Mouse (Mus musculus): ENCODE results near the gene Lbr. TPM values are rescaled to one million over a fixed set of nuclear protein-coding genes. Genes with fewer than 3 reads are reported as not detected.
"Not testable (repeated sequence)": the region's sequence is repeated elsewhere in the genome, so short reads cannot be mapped to it uniquely, and the experiment has no call there.

Lbr gene
- total RNA-seq, 1 experiment, result 240 TPM

DNA sequence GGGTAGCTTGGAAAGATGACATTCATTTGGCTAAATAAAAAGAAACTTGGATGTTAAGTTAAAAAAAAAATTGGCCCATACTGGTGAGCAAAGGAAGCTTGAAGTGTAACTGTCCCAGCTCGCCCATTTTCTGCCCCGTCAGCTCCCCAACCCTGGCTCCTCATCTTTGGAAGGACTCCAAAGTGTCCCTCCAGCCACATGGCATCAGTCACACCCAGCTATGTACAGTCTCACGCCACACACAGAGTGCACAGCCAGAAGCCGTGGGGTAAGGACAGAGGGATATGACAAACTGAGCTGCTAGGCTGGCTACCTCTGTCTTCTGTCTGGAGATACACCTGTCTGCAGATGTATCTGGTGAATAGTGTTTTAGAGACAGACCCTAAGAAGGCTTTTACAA lies 42.2 kb downstream of the Lbr start:
- no peak overlapping the region for H3K4me3 ChIP-seq (ENCODE audit: insufficient read depth in 1 of 2, low read depth in 1 of 2, low read length in 2 of 2, poor library complexity in 1 of 2, severe bottlenecking in 1 of 2)

DNA sequence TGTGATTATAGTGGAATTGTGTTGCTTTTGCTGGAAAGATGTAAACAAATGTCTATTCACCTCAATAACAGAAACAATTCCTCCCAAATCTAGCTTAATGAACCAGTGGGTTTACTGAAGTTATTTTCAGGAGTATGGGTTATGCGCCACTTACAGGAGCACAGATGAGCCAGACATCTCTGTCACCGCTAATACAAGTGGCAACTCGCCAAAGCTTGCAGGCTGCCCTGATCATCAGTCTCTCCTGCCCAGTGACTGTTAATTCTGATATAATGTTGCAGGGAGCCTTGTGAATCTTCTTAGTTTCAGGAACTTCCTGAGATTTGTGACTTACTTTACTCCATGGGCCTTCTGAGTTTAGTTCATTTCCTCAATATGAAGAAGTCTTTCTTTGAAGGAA lies 42.9 kb downstream of the Lbr start:
- TF ChIP-seq CHD2 (IDR thresholded peaks at IDR 0.05; ENCODE audit: low read depth, low read length) (no peak), ZC3H11A (IDR thresholded peaks at IDR 0.05; ENCODE audit: borderline replicate concordance, low read depth, low read length) (no peak), HCFC1 (IDR thresholded peaks at IDR 0.05; ENCODE audit: borderline replicate concordance, insufficient read depth, low read length) (no peak)
- Histone ChIP-seq H3K9me3 (ENCODE audit: control insufficient read depth, insufficient read depth, low read depth, low read length) (no peaks in the 10 kb centered on the region), H3K27ac (ENCODE audit: insufficient read depth, low read depth, low read length, poor library complexity, severe bottlenecking) (no peak overlapping the region), H3K36me3 (ENCODE audit: control insufficient read depth, insufficient read depth, low read length, poor library complexity, severe bottlenecking) (no peaks in the 10 kb centered on the region), H3K4me1 (ENCODE audit: control insufficient read depth in 2 of 2, insufficient read depth in 2 of 2, low read length in 2 of 2, poor library complexity in 1 of 2) (no peaks in the 10 kb centered on the region), H3K4me3 (ENCODE audit: insufficient read depth in 1 of 2, low read depth in 1 of 2, low read length in 2 of 2, poor library complexity in 1 of 2, severe bottlenecking in 1 of 2) (no peak overlapping the region), H3K9ac (ENCODE audit: insufficient read depth, low read depth, low read length, poor library complexity, severe bottlenecking) (no peak overlapping the region)
- in situ Hi-C loops (cut with MboI; ENCODE audit: low sequenced_read_pairs in 2 of 2, unreplicated experiment in 2 of 2), result no loop called here
- no peak for DNase-seq (ENCODE audit: low read depth, low spot score)

More for the DNA sequence above, 42.2 kb downstream of the Lbr start:
- TF ChIP-seq MAFK (IDR thresholded peaks at IDR 0.05; ENCODE audit: insufficient read depth, low read depth, low read length), result no peak
- no peak for TF ChIP-seq HCFC1 (IDR thresholded peaks at IDR 0.05; ENCODE audit: borderline replicate concordance, insufficient read depth, low read length)
- TF ChIP-seq CHD2 (IDR thresholded peaks at IDR 0.05; ENCODE audit: low read depth, low read length), result no peak
- DNase-seq (ENCODE audit: low read depth, low spot score), result no peak
- no peak overlapping the region for H3K9ac ChIP-seq (ENCODE audit: insufficient read depth, low read depth, low read length, poor library complexity, severe bottlenecking)
- in situ Hi-C loops (cut with MboI; ENCODE audit: low sequenced_read_pairs in 2 of 2, unreplicated experiment in 2 of 2), result no loop called here
- H3K27ac ChIP-seq (ENCODE audit: insufficient read depth, low read depth, low read length, poor library complexity, severe bottlenecking), result no peak overlapping the region
- H3K9me3 ChIP-seq (ENCODE audit: control insufficient read depth, insufficient read depth, low read depth, low read length), result no peaks in the 10 kb centered on the region
- no peaks in the 10 kb centered on the region for H3K4me1 ChIP-seq (ENCODE audit: control insufficient read depth in 2 of 2, insufficient read depth in 2 of 2, low read length in 2 of 2, poor library complexity in 1 of 2)
- no peaks in the 10 kb centered on the region for H3K36me3 ChIP-seq (ENCODE audit: control insufficient read depth, insufficient read depth, low read length, poor library complexity, severe bottlenecking)

DNA sequence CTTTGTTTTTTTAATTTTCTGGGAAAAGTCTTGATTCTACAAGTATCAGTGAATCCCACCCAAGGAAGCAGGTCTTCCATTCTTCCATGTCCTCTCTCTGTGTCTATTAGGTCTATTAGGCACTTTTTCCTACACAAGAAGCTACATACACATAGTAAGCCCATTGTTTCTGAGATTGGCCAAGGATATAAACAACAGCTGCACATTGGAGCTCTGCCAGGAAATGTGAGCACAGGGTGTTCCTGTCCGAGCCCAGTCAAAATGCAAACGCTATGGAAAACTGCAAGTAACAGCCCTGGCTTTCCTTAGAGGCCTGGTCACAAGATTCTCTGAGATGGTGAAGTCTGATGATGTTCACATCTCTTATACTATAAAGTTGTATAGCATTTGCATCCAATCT lies 49.3 kb downstream of the Lbr start:
- Histone ChIP-seq H3K27ac (ENCODE audit: insufficient read depth, low read depth, low read length, poor library complexity, severe bottlenecking) (no peak overlapping the region), H3K4me3 (ENCODE audit: insufficient read depth in 1 of 2, low read depth in 1 of 2, low read length in 2 of 2, poor library complexity in 1 of 2, severe bottlenecking in 1 of 2) (no peak overlapping the region), H3K9me3 (ENCODE audit: control insufficient read depth, insufficient read depth, low read depth, low read length) (no peaks in the 10 kb centered on the region), H3K9ac (ENCODE audit: insufficient read depth, low read depth, low read length, poor library complexity, severe bottlenecking) (no peak overlapping the region), H3K4me1 (ENCODE audit: control insufficient read depth in 2 of 2, insufficient read depth in 2 of 2, low read length in 2 of 2, poor library complexity in 1 of 2) (no peaks in the 10 kb centered on the region), H3K36me3 (ENCODE audit: control insufficient read depth, insufficient read depth, low read length, poor library complexity, severe bottlenecking) (no peaks in the 10 kb centered on the region)
- DNase-seq (ENCODE audit: low read depth, low spot score), result no peak
- in situ Hi-C loops (cut with MboI; ENCODE audit: low sequenced_read_pairs in 2 of 2, unreplicated experiment in 2 of 2), result no loop called here
- TF ChIP-seq HCFC1 (IDR thresholded peaks at IDR 0.05; ENCODE audit: borderline replicate concordance, insufficient read depth, low read length) (no peak), CHD2 (IDR thresholded peaks at IDR 0.05; ENCODE audit: low read depth, low read length) (no peak), MAFK (IDR thresholded peaks at IDR 0.05; ENCODE audit: insufficient read depth, low read depth, low read length) (no peak), ZC3H11A (IDR thresholded peaks at IDR 0.05; ENCODE audit: borderline replicate concordance, low read depth, low read length) (no peak), ZNF384 (IDR thresholded peaks at IDR 0.05; ENCODE audit: low read depth, low read length) (no peak)

DNA sequence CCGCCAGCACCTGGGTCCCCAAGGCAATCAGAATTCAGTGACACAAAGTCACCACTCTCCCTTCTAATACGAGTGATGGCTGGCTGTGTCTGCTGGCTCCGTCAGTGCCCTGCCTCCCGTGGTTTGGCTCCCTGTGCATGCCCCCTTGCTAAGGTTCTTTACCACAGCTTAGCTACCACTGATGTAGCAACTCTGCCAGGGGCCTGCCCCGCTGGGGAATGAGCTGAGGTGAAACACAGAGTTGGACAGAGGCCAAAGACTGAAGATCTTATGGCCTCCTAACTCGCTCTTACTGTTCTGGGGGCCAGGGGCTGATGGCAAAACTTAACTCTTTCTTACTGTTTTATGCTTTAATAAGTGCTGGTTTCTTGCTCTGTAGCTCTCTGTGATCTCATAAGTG lies 52.9 kb downstream of the Lbr start:
- in situ Hi-C loops (cut with MboI; ENCODE audit: low sequenced_read_pairs in 2 of 2, unreplicated experiment in 2 of 2), result no loop called here
- no peak for DNase-seq (ENCODE audit: low read depth, low spot score)
- Histone ChIP-seq H3K4me1 (ENCODE audit: control insufficient read depth in 2 of 2, insufficient read depth in 2 of 2, low read length in 2 of 2, poor library complexity in 1 of 2) (no peaks in the 10 kb centered on the region), H3K27ac (ENCODE audit: insufficient read depth, low read depth, low read length, poor library complexity, severe bottlenecking) (no peak overlapping the region), H3K9me3 (ENCODE audit: control insufficient read depth, insufficient read depth, low read depth, low read length) (no peaks in the 10 kb centered on the region), H3K4me3 (ENCODE audit: insufficient read depth in 1 of 2, low read depth in 1 of 2, low read length in 2 of 2, poor library complexity in 1 of 2, severe bottlenecking in 1 of 2) (no peak overlapping the region), H3K36me3 (ENCODE audit: control insufficient read depth, insufficient read depth, low read length, poor library complexity, severe bottlenecking) (no peaks in the 10 kb centered on the region), H3K9ac (ENCODE audit: insufficient read depth, low read depth, low read length, poor library complexity, severe bottlenecking) (no peak overlapping the region)
- TF ChIP-seq MAFK (IDR thresholded peaks at IDR 0.05; ENCODE audit: insufficient read depth, low read depth, low read length), result no peak
- no peak for TF ChIP-seq ZNF384 (IDR thresholded peaks at IDR 0.05; ENCODE audit: low read depth, low read length)
- no peak for TF ChIP-seq HCFC1 (IDR thresholded peaks at IDR 0.05; ENCODE audit: borderline replicate concordance, insufficient read depth, low read length)
- no peak for TF ChIP-seq ZC3H11A (IDR thresholded peaks at IDR 0.05; ENCODE audit: borderline replicate concordance, low read depth, low read length)
- TF ChIP-seq CHD2 (IDR thresholded peaks at IDR 0.05; ENCODE audit: low read depth, low read length), result no peak

DNA sequence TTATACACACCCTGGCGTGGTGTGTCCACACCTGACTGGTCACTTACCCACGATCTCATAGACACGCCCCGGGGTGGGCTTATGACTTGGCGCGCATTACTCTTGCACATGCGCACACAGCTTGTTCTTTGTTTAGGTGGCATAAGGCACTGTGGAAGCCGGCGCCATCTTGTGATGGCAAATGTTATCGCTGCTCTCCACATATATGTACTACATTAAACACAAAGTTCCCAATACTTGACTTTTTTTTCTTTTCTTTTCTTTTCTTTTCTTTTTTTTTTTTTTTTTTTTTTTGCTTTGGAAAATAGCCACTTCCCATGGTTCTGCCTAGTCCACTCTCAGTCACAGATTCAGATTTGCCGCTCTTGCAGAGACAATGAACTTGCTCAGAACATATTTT lies 60.2 kb downstream of the Lbr start:
- H3K4me1 ChIP-seq (ENCODE audit: control insufficient read depth in 2 of 2, insufficient read depth in 2 of 2, low read length in 2 of 2, poor library complexity in 1 of 2); H3K4me3 ChIP-seq (ENCODE audit: insufficient read depth in 1 of 2, low read depth in 1 of 2, low read length in 2 of 2, poor library complexity in 1 of 2, severe bottlenecking in 1 of 2); H3K9me3 ChIP-seq (ENCODE audit: control insufficient read depth, insufficient read depth, low read depth, low read length); H3K27ac ChIP-seq (ENCODE audit: insufficient read depth, low read depth, low read length, poor library complexity, severe bottlenecking); DNase-seq (ENCODE audit: low read depth, low spot score); H3K9ac ChIP-seq (ENCODE audit: insufficient read depth, low read depth, low read length, poor library complexity, severe bottlenecking); in situ Hi-C loops (cut with MboI; ENCODE audit: low sequenced_read_pairs in 2 of 2, unreplicated experiment in 2 of 2); H3K36me3 ChIP-seq (ENCODE audit: control insufficient read depth, insufficient read depth, low read length, poor library complexity, severe bottlenecking): not testable (repeated sequence)
